Mouse (Mus musculus) layer of hippocampus, adult 2 months (tissue): ENCODE measurements at regions not wholly inside any gene's neighbourhood (a gene's known extent, or its start where the extent isn't known, plus 50 kb on each side); places are given as distances from the start of the nearest gene placed in this dataset.
"Not testable (repeated sequence)": the region's sequence is repeated elsewhere in the genome, so short reads cannot be mapped to it uniquely, and the experiment has no call there.

ENCODE experiments used
- DNase-seq, 2 experiments: peaks; one replicate each; pipeline ENCODE4 v3.0.0; 2022; ENCODE audit warnings: low spot score in 2 of 2
- H3K27ac ChIP-seq: fragments of 200-600 bp; 2 replicates; pipeline ENCODE4 v1.8.1; 2022
- H3K4me3 ChIP-seq: fragments of 200-600 bp; 2 replicates; pipeline ENCODE4 v1.8.1; 2022; ENCODE audit warnings: mild to moderate bottlenecking
- CTCF ChIP-seq: fragments of 200-600 bp; conservative IDR thresholded peaks from 2 replicates; pipeline ENCODE4 v1.8.1; 2022; ENCODE audit warnings: antibody characterized with exemption, mild to moderate bottlenecking, moderate library complexity

- H3K27ac ChIP-seq, result no peak overlapping the region
- no peak for DNase-seq
- H3K4me3 ChIP-seq, result no peak overlapping the region
- no peak for TF ChIP-seq CTCF
These were observed 745.1 kb upstream of the Gm19410 start for GRCm38 (mm10) chr8:35020480-35020879.

- no peak overlapping the region for H3K27ac ChIP-seq
- no peak for TF ChIP-seq CTCF
- no peak for DNase-seq
- no peak overlapping the region for H3K4me3 ChIP-seq
These were observed 742.9 kb upstream of the Gm19410 start for GRCm38 (mm10) chr8:35022649-35023048.

DNA sequence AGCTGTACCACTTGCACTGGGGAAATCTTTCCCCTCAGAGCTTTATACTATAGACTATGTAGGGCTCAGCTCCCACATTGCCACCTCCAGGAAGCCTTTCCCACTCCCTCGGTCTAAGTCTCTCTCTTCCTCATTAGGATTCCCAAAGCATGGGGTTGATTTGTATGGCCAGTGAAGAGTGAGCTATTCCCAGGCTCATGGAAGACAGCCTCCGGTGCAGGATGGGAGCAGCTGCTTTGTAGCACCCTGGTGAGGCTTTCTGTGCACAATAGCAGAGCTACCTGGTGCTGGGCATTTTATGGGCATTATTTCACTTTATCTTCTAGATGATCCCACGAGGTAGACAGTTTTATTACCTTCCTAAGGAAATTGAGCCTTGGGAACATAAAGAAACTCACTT, 717.8 kb upstream of the Gm19410 start:
- Histone ChIP-seq H3K27ac (no peak overlapping the region), H3K4me3 (no peak overlapping the region)
- no peak for DNase-seq
- TF ChIP-seq CTCF, result no peak

DNA sequence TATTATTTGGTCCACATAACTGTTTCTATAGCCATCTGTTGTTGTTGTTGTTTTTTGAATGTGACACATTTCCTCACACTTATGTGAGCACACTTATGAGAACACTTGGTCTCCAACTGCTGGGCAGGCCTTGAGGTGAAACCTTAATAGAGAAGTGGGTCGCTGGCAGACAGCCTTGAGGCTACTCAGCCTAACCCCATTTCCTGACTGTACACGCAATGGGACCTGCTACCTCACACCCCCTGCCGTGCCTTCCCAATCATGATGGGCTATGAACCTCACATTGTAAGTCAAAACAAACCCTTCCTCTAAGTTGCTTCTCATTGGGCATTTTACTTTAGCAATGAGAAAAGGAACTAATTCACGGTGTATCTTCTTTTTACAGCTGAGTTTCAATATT, 712.1 kb upstream of the Gm19410 start:
- H3K27ac ChIP-seq, result no peak overlapping the region
- TF ChIP-seq CTCF, result no peak
- no peak overlapping the region for H3K4me3 ChIP-seq
- no peak for DNase-seq

- H3K4me3 ChIP-seq, result no peak overlapping the region
- DNase-seq, result no peak
- H3K27ac ChIP-seq, result no peak overlapping the region
- no peak for TF ChIP-seq CTCF
These were observed 704.5 kb upstream of the Gm19410 start for GRCm38 (mm10) chr8:35061048-35061447.

GRCm38 (mm10) chr8:35068228-35068627, 697.4 kb upstream of the Gm19410 start:
- DNase-seq, result no peak
- TF ChIP-seq CTCF, result no peak
- Histone ChIP-seq H3K4me3 (no peak overlapping the region), H3K27ac (no peak overlapping the region)

DNA sequence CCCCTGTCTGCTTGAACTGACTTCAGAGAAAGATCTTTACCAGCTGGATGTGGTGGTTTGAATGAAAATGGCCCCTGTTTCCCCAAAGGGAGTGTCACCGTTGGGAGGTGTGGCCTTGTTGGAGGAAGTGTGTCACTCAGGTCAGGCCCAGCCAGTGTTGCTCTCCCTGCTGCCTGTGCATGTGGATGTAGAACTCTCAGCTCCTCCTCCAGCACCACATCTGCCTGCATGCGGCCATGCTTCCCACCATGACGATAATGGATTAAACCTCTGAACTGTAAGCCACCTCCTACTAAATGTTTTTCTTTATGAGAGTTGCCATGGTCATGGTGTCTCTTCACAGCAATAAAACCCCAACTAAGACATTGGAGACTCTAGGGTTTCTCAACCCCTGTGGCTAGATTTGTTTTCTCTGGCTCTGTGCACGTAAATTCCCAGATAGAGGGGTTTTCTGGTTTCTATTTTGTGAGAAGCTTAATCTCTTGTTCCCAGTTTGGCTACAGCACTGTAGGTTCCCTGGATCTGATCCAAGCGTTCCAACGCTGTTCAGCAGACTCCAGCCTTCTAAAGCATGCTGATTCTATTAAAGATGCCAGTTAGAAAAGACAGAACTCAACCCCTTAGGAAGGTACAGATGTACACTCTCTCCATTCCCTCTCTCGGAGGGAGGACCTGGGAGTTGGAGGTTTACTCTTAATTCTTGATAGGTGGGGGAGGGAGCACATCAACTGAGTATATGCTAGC, 695.2 kb upstream of the Gm19410 start:
- no peak for TF ChIP-seq CTCF
- no peak overlapping the region for H3K4me3 ChIP-seq
- no peak overlapping the region for H3K27ac ChIP-seq
- DNase-seq, result peak; percentile 32 to 60

- no peak for TF ChIP-seq CTCF
- Histone ChIP-seq H3K27ac (no peak overlapping the region), H3K4me3 (no peak overlapping the region)
- DNase-seq, result no peak
These were observed 689.6 kb upstream of the Gm19410 start for GRCm38 (mm10) chr8:35075971-35076370.

DNA sequence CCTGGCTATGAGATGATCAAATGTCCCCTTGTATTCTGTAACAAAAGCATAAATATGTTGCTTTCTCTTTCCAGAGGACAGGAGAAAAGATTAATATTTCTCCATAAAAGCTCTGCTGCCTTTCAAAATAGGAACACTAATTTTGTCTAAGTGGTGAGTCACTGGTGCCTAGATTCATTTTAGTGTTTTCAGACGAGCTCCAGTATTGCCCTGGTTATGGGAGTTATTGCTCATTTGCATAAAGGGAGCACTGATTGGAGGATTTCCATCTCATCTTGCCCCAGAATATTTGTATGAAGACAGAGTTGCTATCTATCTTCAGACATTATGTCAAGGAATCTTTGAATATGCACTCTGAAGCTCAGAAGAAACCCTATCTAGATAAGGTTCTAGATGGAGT, 682.4 kb upstream of the Gm19410 start:
- DNase-seq, result no peak
- H3K27ac ChIP-seq, result peak overlapping the region; percentile 62; the same call in 1 of the 2 replicates
- TF ChIP-seq CTCF, result no peak
- no peak overlapping the region for H3K4me3 ChIP-seq

GRCm38 (mm10) chr8:35087070-35087469, 678.5 kb upstream of the Gm19410 start:
- H3K27ac ChIP-seq, result no peak overlapping the region

DNA sequence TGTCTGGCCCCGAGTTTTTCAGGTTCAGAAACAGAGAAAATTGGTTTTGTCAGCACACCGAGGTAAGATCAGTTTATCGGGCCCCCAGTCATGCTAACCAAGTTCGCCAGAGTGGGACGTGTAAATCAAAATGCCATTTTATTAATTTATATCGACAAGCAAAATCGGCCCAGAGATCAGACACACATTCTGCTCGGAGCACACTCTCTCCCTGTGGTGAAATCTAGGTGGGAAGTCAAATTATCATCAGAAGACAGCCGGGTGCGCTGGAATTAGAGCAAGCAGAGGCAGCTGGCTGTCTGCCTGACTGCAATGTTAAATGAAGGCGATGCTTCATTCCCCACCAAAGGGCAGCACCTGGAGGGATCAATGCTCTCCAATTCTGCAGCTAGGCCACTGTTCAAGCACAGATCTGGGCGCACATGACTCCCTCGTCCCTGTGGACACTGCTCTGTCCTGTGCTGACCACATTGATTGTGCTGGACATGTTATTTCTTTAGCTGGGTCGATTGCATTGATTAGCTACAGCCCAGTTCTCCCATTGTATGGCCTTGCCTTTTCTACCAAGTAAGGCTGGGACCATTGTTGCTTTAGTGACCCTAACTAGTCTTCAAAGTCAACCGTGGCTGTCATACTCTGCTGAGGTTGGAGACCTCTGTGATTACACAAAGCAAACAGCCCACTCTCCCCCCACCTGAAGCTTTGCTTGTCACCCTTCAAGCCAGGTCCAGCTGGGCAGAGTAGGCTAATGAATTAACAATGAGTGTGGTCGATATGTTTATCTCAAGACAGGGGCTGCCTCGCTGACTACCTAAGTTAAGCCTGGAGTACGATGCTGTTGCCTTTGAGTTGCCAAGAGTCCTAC, 677.0 kb upstream of the Gm19410 start:
- no peak for TF ChIP-seq CTCF
- no peak for DNase-seq
- Histone ChIP-seq H3K4me3 (no peak overlapping the region), H3K27ac (no peak overlapping the region)

More at GRCm38 (mm10) chr8:35087070-35087469, 678.5 kb upstream of the Gm19410 start:
- no peak overlapping the region for H3K4me3 ChIP-seq
- DNase-seq, result no peak
- TF ChIP-seq CTCF, result no peak

GRCm38 (mm10) chr8:35089519-35089918, 676.1 kb upstream of the Gm19410 start:
- no peak overlapping the region for H3K27ac ChIP-seq
- no peak for DNase-seq
- TF ChIP-seq CTCF, result no peak
- H3K4me3 ChIP-seq, result no peak overlapping the region

GRCm38 (mm10) chr8:35101701-35102100, 663.9 kb upstream of the Gm19410 start:
- no peak overlapping the region for H3K27ac ChIP-seq
- no peak overlapping the region for H3K4me3 ChIP-seq
- TF ChIP-seq CTCF, result no peak
- no peak for DNase-seq

- not testable (repeated sequence) for H3K27ac ChIP-seq, DNase-seq, H3K4me3 ChIP-seq
These were observed 663.5 kb upstream of the Gm19410 start for GRCm38 (mm10) chr8:35102102-35102501.

DNA sequence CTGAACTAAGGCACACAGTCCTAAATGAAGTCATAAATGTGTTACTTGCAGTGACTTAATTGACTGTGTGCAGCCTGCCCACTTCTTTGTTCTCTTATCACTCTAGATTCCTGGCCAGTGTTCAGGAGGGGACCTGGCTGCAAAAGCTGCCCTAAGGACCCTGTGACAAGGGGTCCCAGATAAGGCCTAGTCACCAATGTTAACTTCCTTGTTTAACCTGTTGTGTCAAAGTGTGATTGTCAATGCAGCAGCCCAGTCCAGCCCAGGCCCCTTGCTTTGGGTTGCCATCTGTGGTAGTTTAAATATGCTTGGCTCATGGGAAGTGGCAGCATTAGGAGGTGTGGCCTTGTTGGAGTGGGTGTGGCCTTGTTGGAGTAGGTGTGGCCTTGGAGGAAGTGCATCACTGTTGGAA, 661.1 kb upstream of the Gm19410 start:
- DNase-seq, H3K27ac ChIP-seq, H3K4me3 ChIP-seq: not testable (repeated sequence)
